Mouse (Mus musculus) MEL (cell line): Measurements from ENCODE around the gene Agbl5. TPM values are rescaled to one million over a fixed set of nuclear protein-coding genes. Genes with fewer than 3 reads are reported as not detected.
A peak's percentile ranks its signal among the peaks of the same experiment; 100 is the strongest.

Source experiments
- DNase-seq: peaks from one replicate; pipeline ENCODE4 v3.0.0; 2011; ENCODE audit warnings: low read depth, low spot score
- H3K27ac ChIP-seq: 2 replicates; pipeline ENCODE4 v1.5.1; 2012; ENCODE audit warnings: low read depth, mild to moderate bottlenecking, control low read depth, low read length, moderate library complexity; ENCODE audit not compliant: control insufficient read depth
- H3K27me3 ChIP-seq, 2 experiments: fragments of 150-350 bp in 1 of 2; sonication (generic) in 1 of 2; 2 replicates each; pipeline ENCODE4 v1.6.1; 2012; ENCODE audit warnings: low read length in 2 of 2, mild to moderate bottlenecking in 2 of 2, improper control_type of control experiment in 1 of 2, moderate library complexity in 1 of 2; ENCODE audit not compliant: insufficient read depth in 2 of 2, control insufficient read depth in 1 of 2
- H3K36me3 ChIP-seq, 2 experiments: 2 replicates each; pipeline ENCODE4 v1.6.1; 2012 to 2014; ENCODE audit warnings: low read length in 2 of 2, improper control_type of control experiment in 1 of 2, inconsistent platforms in 1 of 2, mild to moderate bottlenecking in 1 of 2; ENCODE audit not compliant: insufficient read depth in 2 of 2, control insufficient read depth in 1 of 2
- H3K4me1 ChIP-seq, 2 experiments: fragments of 150-350 bp in 1 of 2; sonication (generic) in 1 of 2; 2 replicates each; pipeline ENCODE4 v1.6.1; 2012; ENCODE audit warnings: low read length in 2 of 2, improper control_type of control experiment in 1 of 2, mild to moderate bottlenecking in 1 of 2; ENCODE audit not compliant: insufficient read depth in 2 of 2, control insufficient read depth in 1 of 2
- H3K4me3 ChIP-seq, 2 experiments: fragments of 150-350 bp in 1 of 2; sonication (generic) in 1 of 2; 2 replicates each; pipeline ENCODE4 v1.5.1; 2012; ENCODE audit warnings: low read depth in 2 of 2, low read length in 2 of 2, mild to moderate bottlenecking in 2 of 2, moderate library complexity in 2 of 2, control low read depth in 1 of 2, improper control_type of control experiment in 1 of 2; ENCODE audit not compliant: control insufficient read depth in 1 of 2, insufficient read depth in 1 of 2
- H3K79me2 ChIP-seq: 2 replicates; pipeline ENCODE4 v1.6.1; 2012; ENCODE audit warnings: mild to moderate bottlenecking, low read length, moderate library complexity; ENCODE audit not compliant: control insufficient read depth, poor library complexity, insufficient read depth
- H3K9ac ChIP-seq: 2 replicates; pipeline ENCODE4 v1.6.1; 2012; ENCODE audit warnings: low read depth, mild to moderate bottlenecking, control low read depth, low read length, moderate library complexity; ENCODE audit not compliant: control insufficient read depth, poor library complexity, severe bottlenecking
- H3K9me3 ChIP-seq: fragments of 150-350 bp; sonication (generic); replicated peaks from 2 replicates; pipeline ENCODE4 v1.6.1; 2012; ENCODE audit warnings: mild to moderate bottlenecking, low read length, improper control_type of control experiment, moderate library complexity; ENCODE audit not compliant: insufficient read depth
- BHLHE40 ChIP-seq: IDR thresholded peaks from 2 replicates; pipeline ENCODE4 v1.6.1; 2012; ENCODE audit warnings: low read depth, mild to moderate bottlenecking, inconsistent platforms, low read length, improper control_type of control experiment, borderline replicate concordance
- CHD1 ChIP-seq: IDR thresholded peaks from 2 replicates; pipeline ENCODE4 v1.6.1; 2012; ENCODE audit warnings: low read depth, mild to moderate bottlenecking, inconsistent platforms, low read length, improper control_type of control experiment
- CHD2 ChIP-seq: IDR thresholded peaks from 2 replicates; pipeline ENCODE4 v1.6.1; 2011; ENCODE audit warnings: low read length, improper control_type of control experiment
- E2F4 ChIP-seq: IDR thresholded peaks from 2 replicates; pipeline ENCODE4 v1.6.1; 2011; ENCODE audit warnings: low read depth, low read length, improper control_type of control experiment, borderline replicate concordance
- ELF1 ChIP-seq: IDR thresholded peaks from 2 replicates; pipeline ENCODE4 v1.6.1; 2014; ENCODE audit warnings: low read depth, mild to moderate bottlenecking, inconsistent platforms, low read length, improper control_type of control experiment, moderate library complexity
- EP300 ChIP-seq, 2 experiments: IDR thresholded peaks; 2 replicates each; pipeline ENCODE4 v1.6.1; 2011; ENCODE audit warnings: improper control_type of control experiment in 2 of 2, low read length in 2 of 2, low read depth in 1 of 2, mild to moderate bottlenecking in 1 of 2
- ETS1 ChIP-seq: IDR thresholded peaks from 2 replicates; pipeline ENCODE4 v1.6.1; 2012; ENCODE audit warnings: low read depth, mild to moderate bottlenecking, inconsistent platforms, low read length, improper control_type of control experiment, moderate library complexity
- GATA1 ChIP-seq: IDR thresholded peaks from 2 replicates; pipeline ENCODE4 v1.6.1; 2011; ENCODE audit warnings: low read depth, low read length, improper control_type of control experiment
- HCFC1 ChIP-seq: IDR thresholded peaks from 2 replicates; pipeline ENCODE4 v1.6.1; 2012; ENCODE audit warnings: low read depth, mild to moderate bottlenecking, inconsistent platforms, low read length, improper control_type of control experiment, moderate library complexity
- MAZ ChIP-seq: IDR thresholded peaks from 2 replicates; pipeline ENCODE4 v1.6.1; 2012; ENCODE audit warnings: low read depth, mild to moderate bottlenecking, inconsistent platforms, low read length, improper control_type of control experiment
- MEF2A ChIP-seq: IDR thresholded peaks from 2 replicates; pipeline ENCODE4 v1.6.1; 2014; ENCODE audit warnings: low read depth, mild to moderate bottlenecking, inconsistent platforms, low read length, improper control_type of control experiment; ENCODE audit not compliant: poor library complexity, insufficient replicate concordance, severe bottlenecking; ENCODE audit errors: extremely low read depth
- MXI1 ChIP-seq: IDR thresholded peaks from 2 replicates; pipeline ENCODE4 v1.6.1; 2011; ENCODE audit warnings: mild to moderate bottlenecking, low read depth, low read length, improper control_type of control experiment
- NELFE ChIP-seq: IDR thresholded peaks from 2 replicates; pipeline ENCODE4 v1.6.1; 2011; ENCODE audit warnings: low read depth, low read length, improper control_type of control experiment
- POLR2AphosphoS2 ChIP-seq: IDR thresholded peaks from 2 replicates; pipeline ENCODE4 v1.6.1; 2011; ENCODE audit warnings: low read length, improper control_type of control experiment
- RCOR1 ChIP-seq: IDR thresholded peaks from 2 replicates; pipeline ENCODE4 v1.6.1; 2012; ENCODE audit warnings: low read depth, mild to moderate bottlenecking, inconsistent platforms, low read length, improper control_type of control experiment
- SIN3A ChIP-seq: IDR thresholded peaks from 2 replicates; pipeline ENCODE4 v1.6.1; 2012; ENCODE audit warnings: low read length, improper control_type of control experiment, inconsistent platforms
- TCF12 ChIP-seq: IDR thresholded peaks from 2 replicates; pipeline ENCODE4 v1.6.1; 2014; ENCODE audit warnings: low read depth, mild to moderate bottlenecking, inconsistent platforms, low read length, improper control_type of control experiment, moderate library complexity
- UBTF ChIP-seq: IDR thresholded peaks from 2 replicates; pipeline ENCODE4 v1.6.1; 2012; ENCODE audit warnings: low read depth, mild to moderate bottlenecking, inconsistent platforms, low read length, improper control_type of control experiment, moderate library complexity, borderline replicate concordance; ENCODE audit not compliant: insufficient read depth
- USF1 ChIP-seq: IDR thresholded peaks from 2 replicates; pipeline ENCODE4 v1.6.1; 2014; ENCODE audit warnings: low read depth, mild to moderate bottlenecking, inconsistent platforms, low read length, improper control_type of control experiment, moderate library complexity
- ZC3H11A ChIP-seq: IDR thresholded peaks from 2 replicates; pipeline ENCODE4 v1.6.1; 2012; ENCODE audit warnings: low read depth, mild to moderate bottlenecking, inconsistent platforms, low read length, improper control_type of control experiment
- ZKSCAN1 ChIP-seq: IDR thresholded peaks from 2 replicates; pipeline ENCODE4 v1.6.1; 2012; ENCODE audit warnings: low read depth, mild to moderate bottlenecking, inconsistent platforms, low read length, improper control_type of control experiment, moderate library complexity
- ZMIZ1 ChIP-seq: IDR thresholded peaks from 2 replicates; pipeline ENCODE4 v1.6.1; 2012; ENCODE audit warnings: low read depth, mild to moderate bottlenecking, inconsistent platforms, low read length, improper control_type of control experiment, moderate library complexity
- polyA plus RNA-seq, 2 experiments: library from polyadenylated mRNA; stranded (reverse) in 1 of 2; unstranded in 1 of 2; fragments of >175 nt in 1 of 2; fragments of >200 nt in 1 of 2; gene quantifications; 2 replicates each; pipeline versions ENCODE4 v1.2.1 to v1.2.4; 2012; ENCODE audit warnings: low replicate concordance in 2 of 2, low read depth in 1 of 2; ENCODE audit not compliant: insufficient read length in 2 of 2, insufficient read depth in 1 of 2, missing spikeins in 1 of 2
- total RNA-seq: library from RNA; depleted of rRNA; stranded (reverse); fragments of 300-350 nt; gene quantifications from 2 replicates; pipeline ENCODE4 v1.2.3, GENCODE M21; 2012

Gene Agbl5
- total and polyA plus RNA-seq, 3 experiments, result 10.6 to 45.0 TPM; not detected in 1

DNA sequence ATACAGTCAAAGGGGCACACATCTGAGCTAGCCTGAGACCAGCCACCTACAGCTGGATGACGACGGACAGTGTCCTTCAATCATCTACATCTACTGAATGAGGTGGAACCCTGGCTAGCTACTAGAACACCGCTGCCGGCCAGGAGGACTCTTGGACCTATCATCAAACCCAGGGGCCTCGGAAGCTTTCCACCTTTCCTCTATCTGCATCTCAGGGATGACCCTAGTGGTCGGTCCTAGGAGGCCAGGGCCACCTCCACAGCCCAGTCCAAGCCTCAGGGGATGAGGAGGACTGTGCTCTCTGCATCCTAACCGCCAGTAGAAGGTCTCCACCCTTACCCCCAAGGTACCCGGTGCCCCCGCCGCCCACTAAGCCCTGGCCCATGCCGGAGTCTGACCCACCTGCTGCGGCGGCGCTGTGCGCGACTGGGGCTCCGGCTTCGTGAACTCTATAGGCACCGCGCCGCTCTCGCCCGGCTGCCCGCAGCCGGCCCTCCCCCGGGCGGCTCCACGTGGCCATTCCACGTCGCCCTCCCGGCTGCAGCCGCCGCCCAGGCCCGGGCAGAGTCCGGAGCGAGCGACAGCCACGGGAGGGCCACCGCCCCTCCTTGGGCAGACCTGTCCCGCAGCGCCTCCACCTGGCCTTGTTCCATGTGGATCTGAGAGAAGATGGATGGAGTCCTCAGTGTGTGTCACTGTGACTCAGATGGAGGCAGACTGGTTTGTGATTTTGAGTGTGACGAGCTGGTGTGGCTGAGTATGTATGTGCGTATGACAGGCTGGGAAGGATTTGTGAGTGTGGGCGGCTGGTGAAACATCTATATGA lies 56.7 kb downstream of the Agbl5 start, which contains the start of gene Cgref1:
Cgref1 (minus strand) TSS at position 636 of the 826 bp plus-strand sequence.
- H3K36me3 ChIP-seq, result peaks cover 0 to 5% of the 10 kb centered on the region in 2 experiments; a peak in 2 of 4 replicates
- H3K4me1 ChIP-seq, result peaks cover 0 to 9% of the 10 kb centered on the region in 2 experiments; a peak in 3 of 4 replicates
- no peak within 1 kb of the TSS for H3K9ac ChIP-seq
- peaks cover 2% of the 10 kb centered on the region; the same call in 1 of the 2 replicates for H3K79me2 ChIP-seq
- H3K9me3 ChIP-seq, result no peaks in the 10 kb centered on the region
- no peaks in the 10 kb centered on the region for H3K27me3 ChIP-seq
- H3K27ac ChIP-seq, result no peak within 1 kb of the TSS
- no peak for DNase-seq
- TF ChIP-seq ZC3H11A (no peak), GATA1 (no peak), HCFC1 (no peak)
- TF ChIP-seq, all 39 proteins: peak for 0
- H3K4me3 ChIP-seq, result no peak within 1 kb of the TSS

DNA sequence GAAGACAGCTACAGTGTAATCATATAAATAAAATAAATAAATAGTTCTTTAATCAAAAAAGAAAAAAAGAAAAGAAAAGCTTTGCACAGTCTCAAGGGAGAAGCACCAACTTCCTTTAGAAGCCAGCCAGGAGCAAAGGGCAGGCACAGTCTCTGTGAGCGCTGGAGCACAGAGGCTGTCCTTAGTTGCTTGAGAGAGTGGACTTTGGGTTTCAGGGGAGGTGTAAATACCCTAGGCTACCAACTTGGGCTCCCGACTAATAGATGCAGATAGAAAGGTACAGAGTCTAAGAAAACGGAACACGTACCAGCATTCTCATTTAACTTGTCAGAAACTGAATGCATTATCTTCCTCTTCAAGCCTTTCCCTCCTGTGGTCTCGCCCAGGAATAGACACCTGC lies 60.1 kb downstream of the Agbl5 start:
- Histone ChIP-seq H3K27ac (no peak overlapping the region), H3K4me1 (peaks cover 2 to 14% of the 10 kb centered on the region in 2 experiments; a peak in 3 of 4 replicates), H3K9me3 (no peaks in the 10 kb centered on the region), H3K36me3 (peaks cover 0 to 7% of the 10 kb centered on the region in 2 experiments; a peak in 2 of 4 replicates), H3K4me3 (no peak overlapping the region), H3K27me3 (no peaks in the 10 kb centered on the region), H3K9ac (no peak overlapping the region), H3K79me2 (peaks cover 3% of the 10 kb centered on the region; the same call in 1 of the 2 replicates)
- DNase-seq, result peak; percentile 32
- TF ChIP-seq MXI1 (no peak), E2F4 (no peak), RCOR1 (no peak), EP300 (IDR thresholded peaks at IDR 0.05; ENCODE audit: low read depth in 1 of 2, low read length in 2 of 2) (no peak), MAZ (no peak), USF1 (0 out of 2 replicates have a peak, but pooled peaks have one; percentile 8), TCF12 (no peak), ZMIZ1 (no peak)

DNA sequence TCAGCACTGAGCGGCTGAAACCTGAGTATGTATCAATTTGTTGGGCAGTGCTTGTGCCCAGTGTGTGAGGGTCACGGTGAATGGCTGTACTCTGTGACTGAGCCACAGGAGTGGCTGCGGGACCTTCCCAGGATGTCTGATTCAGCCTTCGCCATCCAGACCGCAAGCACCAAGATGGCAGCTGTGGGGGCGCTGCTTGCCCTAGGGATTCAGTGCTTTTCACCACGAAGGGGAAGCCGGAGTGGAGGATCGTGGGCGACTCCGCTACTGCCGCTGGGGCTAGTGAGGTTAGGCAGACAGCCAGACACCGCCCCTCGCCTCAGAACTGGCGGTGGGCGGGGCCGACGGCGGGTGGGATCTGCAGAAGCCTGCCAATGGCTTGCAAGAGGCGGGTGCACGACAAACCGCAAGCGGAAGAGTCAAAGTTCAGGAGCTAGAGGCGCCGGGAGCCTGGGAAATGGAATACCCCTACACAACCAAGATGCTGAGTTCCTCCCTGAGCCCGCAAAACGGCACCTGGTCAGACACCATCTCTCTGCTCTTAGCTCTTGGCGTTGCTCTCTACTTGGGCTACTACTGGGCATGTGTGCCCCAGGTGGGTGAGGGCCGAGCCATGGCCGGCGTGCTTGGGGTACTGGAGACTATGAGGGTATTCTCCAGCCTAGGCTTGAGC lies 61.3 kb downstream of the Agbl5 start:
- H3K27me3 ChIP-seq, result no peaks in the 10 kb centered on the region
- peaks cover 2 to 14% of the 10 kb centered on the region in 2 experiments; a peak in 3 of 4 replicates for H3K4me1 ChIP-seq
- peaks cover 0 to 7% of the 10 kb centered on the region in 2 experiments; a peak in 2 of 4 replicates for H3K36me3 ChIP-seq
- DNase-seq, result peak; percentile 99
- H3K9ac ChIP-seq, result peak overlapping the region; percentile 77
- no peaks in the 10 kb centered on the region for H3K9me3 ChIP-seq
- peaks cover 3% of the 10 kb centered on the region; the same call in 1 of the 2 replicates for H3K79me2 ChIP-seq
- peak overlapping the region; percentile 69 for H3K27ac ChIP-seq
- H3K4me3 ChIP-seq, result peak overlapping the region; percentile 84 to 89
- TF ChIP-seq MEF2A (no peak), UBTF (0 out of 2 replicates have a peak, but pooled peaks have one; percentile 47), CHD2 (no peak), ETS1 (peak; percentile 42; the same call in 1 of the 2 replicates), SIN3A (peak; percentile 82), POLR2AphosphoS2 (peak; percentile 86), NELFE (peak; percentile 92), CHD1 (peak; percentile 36; the same call in 1 of the 2 replicates), HCFC1 (peak; percentile 67; the same call in 1 of the 2 replicates), TCF12 (peak; percentile 52), ELF1 (peak; percentile 78), BHLHE40 (no peak), ZKSCAN1 (no peak), MAZ (peak; percentile 92)
